Mouse (Mus musculus) lung, postnatal 0 days (tissue): ENCODE measurements around the gene Snu13.

Experiments used
- CTCF ChIP-seq: IDR thresholded peaks from 2 replicates; pipeline ENCODE4 v1.5.1; 2016; ENCODE audit warnings: antibody characterized with exemption, mild to moderate bottlenecking
- EP300 ChIP-seq: IDR thresholded peaks from 2 replicates; pipeline ENCODE4 v1.6.1; 2016; ENCODE audit warnings: antibody characterized with exemption, mild to moderate bottlenecking, control low read depth

DNA sequence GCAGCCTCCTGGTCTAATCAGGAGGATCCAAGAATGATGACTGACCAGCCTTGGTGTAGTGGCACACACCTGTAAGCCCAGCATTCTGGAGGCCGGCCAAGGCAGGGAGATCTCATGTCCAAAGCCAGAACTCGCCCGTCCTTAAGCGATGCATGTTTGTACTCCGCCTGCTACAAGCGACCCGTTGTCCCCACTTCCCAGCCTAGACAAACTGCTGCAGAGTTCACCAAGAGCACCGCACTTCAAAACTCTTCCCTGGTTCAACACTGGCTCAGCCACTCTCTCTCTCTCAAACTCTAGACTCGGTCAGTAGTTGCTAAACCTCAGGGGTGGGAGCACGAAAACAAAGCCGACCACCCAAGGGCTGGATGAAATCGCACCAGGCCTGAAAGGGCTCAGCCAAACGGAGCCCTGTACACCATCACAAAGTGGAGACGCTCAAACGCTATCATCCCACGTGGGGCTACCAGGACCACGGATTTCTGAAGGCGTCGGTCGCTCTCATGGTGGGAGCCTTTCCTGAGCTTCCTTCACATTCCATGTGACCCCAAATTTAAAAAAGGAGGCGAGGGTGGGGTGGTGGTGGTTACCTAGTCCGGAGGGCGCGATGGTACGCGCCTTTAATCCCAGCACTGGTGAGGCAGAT is 1.0 kb downstream of the Snu13 start:
- TF ChIP-seq CTCF (no peak), EP300 (no peak)
